Mouse (Mus musculus): ENCODE measurements around the gene Arfgap2. TPM values are rescaled to one million over a fixed set of nuclear protein-coding genes. Genes with fewer than 3 reads are reported as not detected.

Arfgap2 gene
- polyA plus RNA-seq (2012; rRNA removed) (20.9 and 25.5 TPM in 2 replicates), polyA plus RNA-seq (2014; fragmentation: Nextera tagmentation; extraction: Ambion mirVana) (50.2 and 54.4 TPM in 2 replicates)

DNA sequence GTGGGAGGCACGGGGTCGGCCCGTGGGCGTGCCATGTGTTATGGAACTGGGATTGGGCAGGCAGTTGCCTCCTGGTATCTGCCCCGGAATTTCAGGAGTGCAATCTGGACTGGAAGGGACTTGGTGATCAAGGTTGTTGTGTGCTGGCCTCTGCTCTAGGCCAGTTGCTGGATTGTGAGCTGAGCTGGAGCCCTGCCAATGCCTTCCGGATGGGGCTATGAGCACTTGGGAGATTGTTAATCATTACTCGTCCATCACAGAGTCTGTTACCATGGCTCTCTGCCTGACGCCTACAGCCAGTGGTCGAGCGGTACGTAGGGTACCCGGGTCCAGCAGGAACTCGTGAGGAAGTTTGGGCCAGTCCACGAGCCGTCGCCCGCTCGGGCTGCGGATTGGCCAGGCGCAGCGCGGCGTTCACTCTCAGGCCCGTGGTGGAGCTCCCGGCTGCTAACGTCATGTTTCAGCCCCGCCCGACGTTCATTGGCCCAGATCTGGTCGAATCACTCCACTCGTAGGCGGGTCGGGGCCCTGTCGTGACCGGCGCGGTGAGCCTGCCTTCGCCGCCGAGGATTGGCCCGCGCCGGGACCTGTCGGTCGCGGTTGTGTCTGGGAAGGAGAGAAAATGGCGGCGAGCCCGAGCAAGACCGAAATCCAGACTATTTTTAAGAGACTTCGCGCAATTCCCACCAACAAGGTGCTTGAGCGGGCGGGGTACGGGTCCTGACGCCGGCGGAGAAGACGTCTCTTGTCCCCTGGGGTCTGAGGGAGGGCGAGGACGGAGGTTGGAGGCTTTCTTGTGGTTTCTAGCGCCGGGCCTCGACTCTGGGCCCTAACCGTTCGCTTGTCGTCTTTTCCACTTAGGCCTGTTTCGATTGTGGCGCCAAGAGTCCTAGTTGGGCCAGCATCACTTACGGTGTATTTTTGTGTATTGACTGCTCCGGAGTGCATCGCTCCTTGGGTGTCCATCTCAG lies at the start of gene Arfgap2:
Gene Arfgap2 (plus strand): TSS at position 264 of the 971 bp plus-strand sequence.
- ATAC-seq (ENCODE audit: insufficient read depth) (peak; percentile 98), DNase-seq (ENCODE audit: low read depth in 3 of 3, low spot score in 3 of 3) (peak; percentile 95 to 97 (median 96))
- Histone ChIP-seq H3K9me3 (ENCODE audit: control insufficient read depth, low read length) (no peaks in the 10 kb centered on the region), H3K36me3 (replicated peaks; ENCODE audit: control insufficient read depth, insufficient read depth, low read depth) (peaks cover 31% of the 10 kb centered on the region), H3K4me3 (ENCODE audit: insufficient read depth in 1 of 2, low read depth in 2 of 2, low read length in 2 of 2) (peak within 1 kb of the TSS; percentile 87 to 90), H3K4me1 (replicated peaks; ENCODE audit: control insufficient read depth in 2 of 2, insufficient read depth in 2 of 2, low read length in 1 of 2) (peaks cover 10% of the 10 kb centered on the region in 2 experiments; a peak in 3 of 4 replicates), H3K9ac (replicated peaks) (peak within 1 kb of the TSS; percentile 99), H3K27ac (peak within 1 kb of the TSS; percentile 92), H3K4me2 (ENCODE audit: low read depth) (peak within 1 kb of the TSS; percentile 94), H3K27me3 (ENCODE audit: control insufficient read depth, insufficient read depth, low read length) (no peaks in the 10 kb centered on the region)
- 2% methylated on average over 72 of the region's 72 CpGs for WGBS (ENCODE audit: insufficient replicate concordance)
- TF ChIP-seq CTCF (IDR thresholded peaks at IDR 0.05; ENCODE audit: low read depth) (no peak), EP300 (IDR thresholded peaks at IDR 0.05; ENCODE audit: low read depth) (peak; percentile 41; the same call in 1 of the 2 replicates)

DNA sequence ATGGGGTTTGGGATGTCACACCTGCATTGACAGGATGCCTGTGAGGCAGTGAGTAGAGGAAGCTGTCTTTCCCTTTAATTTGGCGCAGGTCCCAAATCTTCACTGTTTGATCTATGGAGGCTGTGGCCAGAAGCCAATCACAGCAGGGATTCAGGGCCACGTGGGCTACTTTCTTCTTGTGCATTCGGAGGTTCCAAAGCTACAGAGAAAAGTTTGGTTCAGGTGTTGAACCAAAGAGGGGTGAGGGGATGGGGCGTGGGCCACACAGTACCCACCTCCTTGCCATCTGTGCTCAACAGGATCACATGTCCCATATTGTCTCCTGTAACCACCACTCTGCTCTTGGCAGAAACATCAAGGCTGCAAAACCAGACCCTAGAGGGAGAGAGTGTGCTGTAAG lies 47.7 kb upstream of the Arfgap2 start:
- no peak overlapping the region for H3K4me2 ChIP-seq (ENCODE audit: low read depth)
- no peaks in the 10 kb centered on the region; a peak in 1 of 4 replicates for H3K4me1 ChIP-seq (replicated peaks; ENCODE audit: control insufficient read depth in 2 of 2, insufficient read depth in 2 of 2, low read length in 1 of 2)
- no peaks in the 10 kb centered on the region for H3K9me3 ChIP-seq (ENCODE audit: control insufficient read depth, low read length)
- no peak overlapping the region for H3K4me3 ChIP-seq (ENCODE audit: insufficient read depth in 1 of 2, low read depth in 2 of 2, low read length in 2 of 2)
- ATAC-seq (ENCODE audit: insufficient read depth) (no peak), DNase-seq (ENCODE audit: low read depth in 3 of 3, low spot score in 3 of 3) (no peak)
- H3K36me3 ChIP-seq (replicated peaks; ENCODE audit: control insufficient read depth, insufficient read depth, low read depth) = peaks cover under 1% of the 10 kb centered on the region; the same call in 1 of the 2 replicates
- no peak overlapping the region for H3K27ac ChIP-seq
- H3K9ac ChIP-seq (replicated peaks) = no peak overlapping the region
- no peak for TF ChIP-seq EP300 (IDR thresholded peaks at IDR 0.05; ENCODE audit: low read depth)
- no peak for TF ChIP-seq CTCF (IDR thresholded peaks at IDR 0.05; ENCODE audit: low read depth)
- no peaks in the 10 kb centered on the region for H3K27me3 ChIP-seq (ENCODE audit: control insufficient read depth, insufficient read depth, low read length)
- WGBS (ENCODE audit: insufficient replicate concordance) = 62% methylated on average over 4 of the region's 4 CpGs

DNA sequence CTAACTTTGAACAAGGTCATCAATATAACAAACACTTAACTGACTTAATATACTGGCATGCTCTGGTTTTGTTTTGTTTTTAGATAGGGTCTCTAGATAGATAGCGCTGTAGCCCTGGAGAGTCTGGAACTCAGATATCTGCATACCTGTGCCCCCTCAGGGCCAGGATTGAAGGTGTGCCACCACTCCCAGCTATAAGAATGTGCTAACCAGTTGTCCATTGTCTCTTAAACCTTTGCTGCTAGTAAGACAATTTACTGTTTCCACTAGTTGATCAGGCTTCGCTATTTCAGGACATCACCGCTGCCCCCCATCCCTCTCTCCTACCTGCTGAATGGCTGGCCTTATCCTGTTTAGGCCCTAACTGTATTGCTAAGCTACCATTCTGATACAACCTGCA lies 44.3 kb upstream of the Arfgap2 start:
- H3K4me1 ChIP-seq (replicated peaks; ENCODE audit: control insufficient read depth in 2 of 2, insufficient read depth in 2 of 2, low read length in 1 of 2) = no peaks in the 10 kb centered on the region; a peak in 1 of 4 replicates
- TF ChIP-seq CTCF (IDR thresholded peaks at IDR 0.05; ENCODE audit: low read depth) (no peak), EP300 (IDR thresholded peaks at IDR 0.05; ENCODE audit: low read depth) (no peak)
- H3K4me3 ChIP-seq (ENCODE audit: insufficient read depth in 1 of 2, low read depth in 2 of 2, low read length in 2 of 2) = no peak overlapping the region
- DNase-seq (ENCODE audit: low read depth in 3 of 3, low spot score in 3 of 3) (no peak), ATAC-seq (ENCODE audit: insufficient read depth) (no peak)
- H3K9me3 ChIP-seq (ENCODE audit: control insufficient read depth, low read length) = no peaks in the 10 kb centered on the region
- WGBS (ENCODE audit: insufficient replicate concordance) = 80% methylated on average over 3 of the region's 3 CpGs
- H3K4me2 ChIP-seq (ENCODE audit: low read depth) = no peak overlapping the region
- no peak overlapping the region for H3K27ac ChIP-seq
- H3K9ac ChIP-seq (replicated peaks) = no peak overlapping the region
- H3K27me3 ChIP-seq (ENCODE audit: control insufficient read depth, insufficient read depth, low read length) = no peaks in the 10 kb centered on the region
- H3K36me3 ChIP-seq (replicated peaks; ENCODE audit: control insufficient read depth, insufficient read depth, low read depth) = no peaks in the 10 kb centered on the region; the same call in 1 of the 2 replicates

DNA sequence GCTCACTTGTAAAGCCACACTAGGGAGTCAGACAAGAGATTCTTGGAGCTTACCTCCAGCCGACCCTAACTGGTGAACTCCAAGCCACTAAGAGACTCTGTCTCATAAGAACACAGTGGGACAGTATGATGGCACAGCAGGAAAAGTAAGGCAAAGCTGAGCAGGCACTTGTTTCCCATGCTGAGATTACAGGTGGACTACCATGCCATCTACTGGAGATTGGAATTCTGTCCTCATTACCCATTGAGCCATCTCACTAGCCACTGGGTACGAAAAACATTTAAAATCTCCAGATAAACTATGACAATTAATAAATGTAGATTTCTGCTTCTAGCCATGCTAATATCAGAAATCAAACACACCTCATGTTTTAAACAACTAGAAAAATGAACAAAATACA lies 41.2 kb upstream of the Arfgap2 start:
- H3K9ac ChIP-seq (replicated peaks) = no peak overlapping the region
- no peak for TF ChIP-seq CTCF (IDR thresholded peaks at IDR 0.05; ENCODE audit: low read depth)
- TF ChIP-seq EP300 (IDR thresholded peaks at IDR 0.05; ENCODE audit: low read depth) = no peak
- DNase-seq (ENCODE audit: low read depth in 3 of 3, low spot score in 3 of 3) (no peak), ATAC-seq (ENCODE audit: insufficient read depth) (no peak)
- WGBS (ENCODE audit: insufficient replicate concordance) = 65% methylated on average over 2 of the region's 2 CpGs
- H3K4me2 ChIP-seq (ENCODE audit: low read depth) = no peak overlapping the region
- H3K36me3 ChIP-seq (replicated peaks; ENCODE audit: control insufficient read depth, insufficient read depth, low read depth) = no peaks in the 10 kb centered on the region
- no peaks in the 10 kb centered on the region for H3K4me1 ChIP-seq (replicated peaks; ENCODE audit: control insufficient read depth in 2 of 2, insufficient read depth in 2 of 2, low read length in 1 of 2)
- no peak overlapping the region for H3K27ac ChIP-seq
- no peaks in the 10 kb centered on the region for H3K9me3 ChIP-seq (ENCODE audit: control insufficient read depth, low read length)
- H3K4me3 ChIP-seq (ENCODE audit: insufficient read depth in 1 of 2, low read depth in 2 of 2, low read length in 2 of 2) = no peak overlapping the region
- H3K27me3 ChIP-seq (ENCODE audit: control insufficient read depth, insufficient read depth, low read length) = no peaks in the 10 kb centered on the region

DNA sequence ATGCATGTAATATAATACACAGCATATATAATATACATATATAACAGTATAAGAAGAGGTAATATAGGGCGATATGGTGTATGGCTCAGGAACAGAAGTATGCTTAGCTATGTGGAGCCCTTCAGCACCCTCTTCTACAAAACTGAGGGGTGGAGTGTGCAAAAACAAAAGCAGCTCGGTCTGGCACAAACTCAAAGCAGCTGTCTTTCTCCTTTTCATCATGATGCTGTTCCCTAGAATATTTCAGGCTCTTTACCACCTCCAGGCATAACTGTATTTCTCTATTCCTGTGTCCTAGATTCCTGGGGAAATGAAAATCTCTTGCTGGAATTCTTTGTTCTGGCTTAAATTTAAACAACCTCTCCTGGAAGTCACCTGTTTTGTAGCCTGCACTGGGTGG lies 35.0 kb upstream of the Arfgap2 start:
- no peak overlapping the region for H3K4me3 ChIP-seq (ENCODE audit: insufficient read depth in 1 of 2, low read depth in 2 of 2, low read length in 2 of 2)
- no peaks in the 10 kb centered on the region for H3K36me3 ChIP-seq (replicated peaks; ENCODE audit: control insufficient read depth, insufficient read depth, low read depth)
- DNase-seq (ENCODE audit: low read depth in 3 of 3, low spot score in 3 of 3) (no peak), ATAC-seq (ENCODE audit: insufficient read depth) (no peak)
- H3K4me1 ChIP-seq (replicated peaks; ENCODE audit: control insufficient read depth in 2 of 2, insufficient read depth in 2 of 2, low read length in 1 of 2) = no peaks in the 10 kb centered on the region
- no peaks in the 10 kb centered on the region for H3K9me3 ChIP-seq (ENCODE audit: control insufficient read depth, low read length)
- H3K27me3 ChIP-seq (ENCODE audit: control insufficient read depth, insufficient read depth, low read length) = no peaks in the 10 kb centered on the region
- no peak overlapping the region for H3K4me2 ChIP-seq (ENCODE audit: low read depth)
- 70% methylated on average over 2 of the region's 2 CpGs for WGBS (ENCODE audit: insufficient replicate concordance)
- H3K9ac ChIP-seq (replicated peaks) = no peak overlapping the region
- H3K27ac ChIP-seq = no peak overlapping the region
- TF ChIP-seq EP300 (IDR thresholded peaks at IDR 0.05; ENCODE audit: low read depth) = no peak
- no peak for TF ChIP-seq CTCF (IDR thresholded peaks at IDR 0.05; ENCODE audit: low read depth)
